Comparison of ENCODE assay signal across 7 mouse cellular contexts in genomic region chr6:137735671-137736238, GRCm38 (mm10). TPM values are rescaled to one million over a fixed set of nuclear protein-coding genes. Genes with fewer than 3 reads are reported as not detected.
A peak's percentile ranks its signal among the peaks of the same experiment; 100 is the strongest.
DNase-seq lines count a peak whose midpoint lies in the region; ATAC-seq and TF ChIP-seq lines count a peak whose summit lies in the region.

No protein-coding gene starts in this region.

- no peak for TF ChIP-seq CTCF in liver, adult 2 months (IDR thresholded peaks at IDR 0.05; ENCODE audit: low read depth, low read length)

- H3K9me3 ChIP-seq in heart, embryonic 15.5 days (replicated peaks), result no peaks in the 10 kb centered on the region

- intact Hi-C loops in left cerebral cortex, postnatal 36 days (cut with DNase I), result no loop called here

- H3K4me1 ChIP-seq in liver, adult 2 months (ENCODE audit: control insufficient read depth, insufficient read depth, low read length), result peaks cover 14% of the 10 kb centered on the region
- peaks cover 8% of the 10 kb centered on the region; the same call in 1 of the 2 replicates for H3K4me1 ChIP-seq in brown adipose tissue, adult 24 weeks (ENCODE audit: control insufficient read depth, insufficient read depth, insufficient read length, low read length)
- H3K4me1 ChIP-seq in heart, embryonic 15.5 days (replicated peaks), result peaks cover 14% of the 10 kb centered on the region

- peaks cover 16% of the 10 kb centered on the region for H3K79me2 ChIP-seq in liver, adult 2 months (ENCODE audit: control insufficient read depth, insufficient read depth, low read length)

- DNase-seq in liver, adult 2 months (ENCODE audit: extremely low read depth, low read depth, low spot score), result peak; percentile 30
- DNase-seq in liver, result no peak
- no peak for DNase-seq in left cerebral cortex, postnatal 36 days (ENCODE audit: low spot score in 2 of 2)

- peaks cover 13% of the 10 kb centered on the region for H3K36me3 ChIP-seq in liver, adult 2 months (ENCODE audit: control insufficient read depth, insufficient read depth, low read length)
- H3K36me3 ChIP-seq in heart, embryonic 15.5 days, result peaks cover 24% of the 10 kb centered on the region

- H3K4me3 ChIP-seq in liver, adult 2 months (ENCODE audit: insufficient read depth, low read depth, low read length), result peak overlapping the region; percentile 84
- peak overlapping the region; percentile 77 for H3K4me3 ChIP-seq in brown adipose tissue, adult 24 weeks (ENCODE audit: insufficient read depth, low read depth, low read length)
- H3K4me3 ChIP-seq in heart, embryonic 15.5 days, result peak overlapping the region; percentile 80

- peak overlapping the region; percentile 71 for H3K27ac ChIP-seq in liver, adult 2 months (replicated peaks; ENCODE audit: insufficient read depth, low read depth, low read length)
- 0 out of 2 replicates have a peak overlapping the region, but pooled peaks have one; percentile 24 for H3K27ac ChIP-seq in brown adipose tissue, adult 24 weeks (replicated peaks; ENCODE audit: low read depth, low read length)
- H3K27ac ChIP-seq in heart, embryonic 15.5 days, result peak overlapping the region; percentile 78; the same call in 1 of the 2 replicates

- peak overlapping the region; percentile 90 for H3K9ac ChIP-seq in liver, adult 2 months (ENCODE audit: low read depth, low read length)
- peak overlapping the region; percentile 84 for H3K9ac ChIP-seq in heart, embryonic 15.5 days

- H3K27me3 ChIP-seq in liver, adult 2 months (ENCODE audit: control insufficient read depth, insufficient read depth, low read length), result no peaks in the 10 kb centered on the region
- H3K27me3 ChIP-seq in heart, embryonic 15.5 days, result peaks cover 7% of the 10 kb centered on the region

- 8% methylated on average over 17 of the region's 17 CpGs for WGBS in liver, adult 2 months
- WGBS in heart, embryonic 15.5 days, result 9% methylated on average over 17 of the region's 17 CpGs

- peak overlapping the region; percentile 73 for H3K4me2 ChIP-seq in heart, embryonic 15.5 days

- TF ChIP-seq POLR2A in liver, adult 2 months (IDR thresholded peaks at IDR 0.05; ENCODE audit: extremely low read depth, insufficient read depth, low read length), result no peak

- ATAC-seq in heart, embryonic 15.5 days (replicated peaks; ENCODE audit: insufficient number of reproducible peaks, insufficient read depth, low FRiP score, low read depth), result no peak
- ATAC-seq in megakaryocyte, adult 5-6 weeks (ENCODE audit: poor library complexity, severe bottlenecking), result peak; percentile 5
- no peak for ATAC-seq in granulocyte monocyte progenitor cell, adult 5-6 weeks (replicated peaks; ENCODE audit: poor library complexity, severe bottlenecking)

RNA-seq across cellular contexts. Expression of gene Strap, which starts 0.9 kb away (rescaled TPM):
- 47.1 and 50.1 TPM in 2 replicates for total RNA-seq in liver, adult 2 months (2014; rRNA removed)
- polyA plus RNA-seq in liver, adult 2 months (2012; rRNA removed), result 26.8 and 33.7 TPM in 2 replicates
- 62.9 and 69.9 TPM in 2 replicates for polyA plus RNA-seq in brown adipose tissue, adult 24 weeks (2012; ENCODE audit: insufficient read depth, insufficient read length, missing spikeins)
- 106 and 109 TPM in 2 replicates for polyA plus RNA-seq in heart, embryonic 15.5 days (2015; fragmentation: Nextera tagmentation; extraction: Ambion mirVana)
- 105 and 110 TPM in 2 replicates for total RNA-seq in megakaryocyte, adult 5-6 weeks (2015)
- total RNA-seq in megakaryocyte, adult 5-6 weeks (2017), result 90.4 and 90.8 TPM in 2 replicates
- total RNA-seq in granulocyte monocyte progenitor cell, adult 5-6 weeks (2014; fragmentation: Nextera tagmentation), result 116 and 121 TPM in 2 replicates
- 155 and 171 TPM in 2 replicates for total RNA-seq in granulocyte monocyte progenitor cell, adult 5-6 weeks (2017)
- total RNA-seq in left cerebral cortex, postnatal 36 days (2021), result 100 to 1,000 TPM; 103 to 113 TPM

RNA-seq across cellular contexts. Expression of gene Dera, which starts 18.6 kb away (rescaled TPM):
- 83.4 and 103 TPM in 2 replicates for total RNA-seq in liver, adult 2 months (2014; rRNA removed)
- 42.8 and 47.1 TPM in 2 replicates for polyA plus RNA-seq in liver, adult 2 months (2012; rRNA removed)
- polyA plus RNA-seq in brown adipose tissue, adult 24 weeks (2012; ENCODE audit: insufficient read depth, insufficient read length, missing spikeins), result 18.9 and 26.8 TPM in 2 replicates
- polyA plus RNA-seq in heart, embryonic 15.5 days (2015; fragmentation: Nextera tagmentation; extraction: Ambion mirVana), result 37.2 and 38.1 TPM in 2 replicates
- 43.3 and 45.3 TPM in 2 replicates for total RNA-seq in megakaryocyte, adult 5-6 weeks (2015)
- total RNA-seq in megakaryocyte, adult 5-6 weeks (2017), result 50.6 and 53.0 TPM in 2 replicates
- total RNA-seq in granulocyte monocyte progenitor cell, adult 5-6 weeks (2014; fragmentation: Nextera tagmentation), result 46.0 and 48.5 TPM in 2 replicates
- 113 and 143 TPM in 2 replicates for total RNA-seq in granulocyte monocyte progenitor cell, adult 5-6 weeks (2017)
- total RNA-seq in left cerebral cortex, postnatal 36 days (2021), result 1 to 10 TPM; 3.6 to 4.4 TPM

Comparison
In these comparisons a context has a peak if more than half of its experiments do, and no peak if none do; other contexts are left out.
1. H3K27ac ChIP-seq: peak in every context shown above with its lines; median percentile 78 in heart, embryonic 15.5 days; 71 in liver, adult 2 months; 24 in brown adipose tissue, adult 24 weeks.
2. RNA of gene Dera, which starts 18.6 kb away (total RNA-seq): 46.0 to 143 TPM in granulocyte monocyte progenitor cell, adult 5-6 weeks, 83.4 to 103 TPM in liver, adult 2 months and 43.3 to 53.0 TPM in megakaryocyte, adult 5-6 weeks; 3.6 to 4.4 TPM in left cerebral cortex, postnatal 36 days; every median in the first group is over 4 times any median in the second.
3. Peak in every context shown above with its lines, with median percentiles within 50 percentile points of each other: H3K4me3 ChIP-seq.